Mouse (Mus musculus) liver, embryonic 14.5 days (tissue): ENCODE measurements at regions not wholly inside any gene's neighbourhood (a gene's known extent, or its start where the extent isn't known, plus 50 kb on each side); places are given as distances from the start of the nearest gene placed in this dataset.

Experiments used
- CTCF ChIP-seq: IDR thresholded peaks from 2 replicates; pipeline ENCODE4 v1.5.1; 2016; ENCODE audit warnings: antibody characterized with exemption, low read depth, control low read depth
- EP300 ChIP-seq: IDR thresholded peaks from 2 replicates; pipeline ENCODE4 v1.6.1; 2016; ENCODE audit warnings: antibody characterized with exemption, low read depth

- no peak for TF ChIP-seq CTCF
- TF ChIP-seq EP300 = no peak
Observed at GRCm38 (mm10) chr3:132353204-132353603, 268.1 kb downstream of the Dkk2 start.
